In the genomic region with DNA sequence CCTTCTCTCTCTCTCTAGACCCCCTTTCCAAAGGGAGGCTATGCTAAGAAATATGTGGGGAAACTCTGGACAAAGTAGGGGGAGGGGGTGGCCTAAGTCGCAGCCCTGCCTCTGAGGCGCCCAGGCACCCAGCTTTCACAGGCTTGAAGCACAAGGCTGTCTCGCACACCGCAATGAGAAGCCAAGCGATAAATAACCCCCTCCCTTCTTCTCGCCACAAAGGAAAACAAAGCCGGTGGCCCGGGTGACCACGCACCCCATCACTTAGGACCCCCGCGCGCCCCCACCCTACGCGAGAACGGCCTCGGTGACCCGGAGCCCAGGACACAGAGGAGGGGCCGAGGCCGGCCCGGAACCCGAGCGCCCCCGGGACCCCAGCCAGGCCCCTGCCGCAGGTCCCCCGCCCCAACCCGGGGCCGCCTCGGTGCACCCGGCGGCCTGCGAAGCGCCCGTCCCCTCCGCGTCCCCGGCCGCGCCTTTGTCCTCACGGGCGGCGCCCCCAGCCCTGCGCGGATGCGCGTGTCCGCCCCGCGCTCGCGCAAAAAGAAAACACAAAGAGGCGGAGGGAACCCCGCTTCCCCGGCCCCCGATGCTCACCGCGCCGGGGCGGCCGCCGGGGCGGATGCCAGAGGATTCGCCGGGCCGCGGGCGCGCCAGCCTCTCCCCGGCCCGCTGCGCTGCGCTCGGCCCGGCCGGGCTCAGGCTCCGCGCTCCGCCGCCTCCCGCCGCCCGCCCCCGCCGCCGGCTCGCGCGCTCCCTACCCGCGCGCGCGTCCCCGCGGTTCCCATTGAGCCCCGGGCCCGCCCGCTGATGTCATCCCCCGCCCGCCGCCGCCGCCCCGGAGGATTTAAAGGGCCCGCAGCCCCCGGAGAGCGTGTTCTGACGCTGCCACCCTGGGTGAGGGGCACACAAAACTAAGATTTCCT, we compare ENCODE assay signal across 8 mouse cellular contexts. TPM values are rescaled to one million over a fixed set of nuclear protein-coding genes. Genes with fewer than 3 reads are reported as not detected.
DNase-seq lines count a peak whose midpoint lies in the region; ATAC-seq and TF ChIP-seq lines count a peak whose summit lies in the region.

No protein-coding gene starts in this region.

- H3K27me3 ChIP-seq in embryonic facial prominence, embryonic 12.5 days = no peaks in the 10 kb centered on the region; the same call in 1 of the 2 replicates
- H3K27me3 ChIP-seq in liver, embryonic 11.5 days (replicated peaks; ENCODE audit: control insufficient read depth, insufficient read depth, low read length) = no peaks in the 10 kb centered on the region
- H3K27me3 ChIP-seq in myocyte (ENCODE audit: control insufficient read depth, insufficient read depth, insufficient read length) = no peaks in the 10 kb centered on the region
- no peaks in the 10 kb centered on the region for H3K27me3 ChIP-seq in splenic B cell, adult 2 months (ENCODE audit: control insufficient read depth, insufficient read depth, low read length, poor library complexity, severe bottlenecking)

- no peaks in the 10 kb centered on the region for H3K9me3 ChIP-seq in embryonic facial prominence, embryonic 12.5 days
- H3K9me3 ChIP-seq in liver, embryonic 11.5 days (ENCODE audit: control insufficient read depth, low read length) = no peaks in the 10 kb centered on the region

- H3K4me3 ChIP-seq in embryonic facial prominence, embryonic 12.5 days = peak overlapping the region; percentile 89
- peak overlapping the region; percentile 89 for H3K4me3 ChIP-seq in liver, embryonic 11.5 days (ENCODE audit: low read depth, low read length)
- H3K4me3 ChIP-seq in myocyte = peak overlapping the region; percentile 53

- peak overlapping the region; percentile 61 for H3ac ChIP-seq in myocyte (ENCODE audit: control insufficient read depth, insufficient read length)

- peak overlapping the region; percentile 99 for H3K9ac ChIP-seq in embryonic facial prominence, embryonic 12.5 days
- peak overlapping the region; percentile 92 for H3K9ac ChIP-seq in liver, embryonic 11.5 days (ENCODE audit: low read depth, low read length)

- whole genome bisulfite sequencing in embryonic facial prominence, embryonic 12.5 days = under 1% methylated on average over 91 of the region's 107 CpGs
- under 1% methylated on average over 74 of the region's 107 CpGs for WGBS in liver, embryonic 11.5 days

- peaks cover 48% of the 10 kb centered on the region for H3K4me1 ChIP-seq in embryonic facial prominence, embryonic 12.5 days
- peaks cover 43% of the 10 kb centered on the region for H3K4me1 ChIP-seq in liver, embryonic 11.5 days (replicated peaks; ENCODE audit: control insufficient read depth, insufficient read depth, low read length)

- TF ChIP-seq POLR2A in myocyte (IDR thresholded peaks at IDR 0.05; ENCODE audit: insufficient read length, low read depth) = peak; percentile 76

- H3K79me2 ChIP-seq in myocyte (ENCODE audit: control insufficient read depth, insufficient read depth) = peaks cover 50% of the 10 kb centered on the region

- DNase-seq in A20 (ENCODE audit: low read depth, low spot score) = peak; percentile 74
- peak; percentile 89 to 95 for DNase-seq in adrenal gland, postnatal 36 days
- DNase-seq in heart, adult 9 months (ENCODE audit: low spot score in 2 of 2) = peak; percentile 87
- DNase-seq in kidney, adult 8-10 months = peak; percentile 60 to 75
- DNase-seq in liver, embryonic 11.5 days (ENCODE audit: low spot score) = peak; percentile 78
- peak; percentile 64 for DNase-seq in splenic B cell, adult 2 months (ENCODE audit: low read depth, low spot score)

- peaks cover 23% of the 10 kb centered on the region for H3K36me3 ChIP-seq in embryonic facial prominence, embryonic 12.5 days
- H3K36me3 ChIP-seq in liver, embryonic 11.5 days (ENCODE audit: control insufficient read depth, insufficient read depth, low read length) = peaks cover 7% of the 10 kb centered on the region
- peaks cover 13% of the 10 kb centered on the region for H3K36me3 ChIP-seq in myocyte (ENCODE audit: control insufficient read depth, insufficient read depth)
- no peaks in the 10 kb centered on the region for H3K36me3 ChIP-seq in splenic B cell, adult 2 months (ENCODE audit: control insufficient read depth, insufficient read depth, low read length, poor library complexity, severe bottlenecking)

- peak; percentile 64 for ATAC-seq in embryonic facial prominence, embryonic 12.5 days (ENCODE audit: insufficient number of reproducible peaks, insufficient read depth, low FRiP score, low TSS enrichment)
- peak; percentile 64 for ATAC-seq in liver, embryonic 11.5 days (replicated peaks; ENCODE audit: low FRiP score)

- H3K27ac ChIP-seq in embryonic facial prominence, embryonic 12.5 days = peak overlapping the region; percentile 96
- peak overlapping the region; percentile 92 for H3K27ac ChIP-seq in liver, embryonic 11.5 days (ENCODE audit: low read depth, low read length)

- H3K4me2 ChIP-seq in embryonic facial prominence, embryonic 12.5 days (replicated peaks) = peak overlapping the region; percentile 95
- H3K4me2 ChIP-seq in liver, embryonic 11.5 days = peak overlapping the region; percentile 83
- peak overlapping the region; percentile 98 for H3K4me2 ChIP-seq in myocyte (ENCODE audit: low read depth)

TF ChIP-seq in myocyte, 11 proteins besides CTCF, POLR2A, EP300 and RAD21:
- TF ChIP-seq POLR2AphosphoS2 (IDR thresholded peaks at IDR 0.05; ENCODE audit: insufficient read length, low read depth) (peak; percentile 80), MYOD1 (IDR thresholded peaks at IDR 0.05; ENCODE audit: control insufficient read depth in 1 of 3, insufficient read length in 2 of 3, low read depth in 2 of 3) (peak in 1 of 3 experiments; percentile 1), MAX (IDR thresholded peaks at IDR 0.05; ENCODE audit: low read depth) (no peak)

RNA-seq across cellular contexts. Expression of a gene that starts 13.8 kb away (rescaled TPM):
- 10 to 100 TPM; 69.0 to 96.0 TPM for total RNA-seq in adrenal gland, postnatal 36 days (2021)
- polyA plus RNA-seq in embryonic facial prominence, embryonic 12.5 days (2016; fragmentation: Nextera tagmentation; extraction: Ambion mirVana) = 148 and 160 TPM in 2 replicates
- 39.2 and 42.5 TPM in 2 replicates for polyA plus RNA-seq in liver, embryonic 11.5 days (2014; fragmentation: Nextera tagmentation; extraction: Ambion mirVana)
- polyA plus RNA-seq in myocyte (2012; fragmentation: generic; extraction: Trizol) = 116 TPM

RNA-seq across cellular contexts. Expression of a gene that starts 38.2 kb away (rescaled TPM):
- 10 to 100 TPM; 46.6 to 75.2 TPM for total RNA-seq in adrenal gland, postnatal 36 days (2021)
- polyA plus RNA-seq in embryonic facial prominence, embryonic 12.5 days (2016; fragmentation: Nextera tagmentation; extraction: Ambion mirVana) = 61.7 and 63.1 TPM in 2 replicates
- 36.4 and 38.8 TPM in 2 replicates for polyA plus RNA-seq in liver, embryonic 11.5 days (2014; fragmentation: Nextera tagmentation; extraction: Ambion mirVana)
- polyA plus RNA-seq in myocyte (2012; fragmentation: generic; extraction: Trizol) = 110 TPM

Comparison
In these comparisons a context has a peak if more than half of its experiments do, and no peak if none do; other contexts are left out.
1. Peak in every context shown above with its lines: DNase-seq, ATAC-seq, H3K4me3 ChIP-seq and H3K27ac ChIP-seq.